Mouse (Mus musculus) kidney, adult 2 months (tissue): ENCODE measurements at regions not wholly inside any gene's neighbourhood (a gene's known extent, or its start where the extent isn't known, plus 50 kb on each side); places are given as distances from the start of the nearest gene placed in this dataset.

Experiments
- CTCF ChIP-seq: fragments of 200-500 bp; conservative IDR thresholded peaks from 2 replicates; pipeline ENCODE4 v1.5.1; 2011; ENCODE audit warnings: low read depth, mild to moderate bottlenecking, control low read depth, low read length, moderate library complexity, mixed read lengths; ENCODE audit not compliant: insufficient read depth, insufficient read length
- POLR2A ChIP-seq: fragments of 200-500 bp; IDR thresholded peaks from one replicate; pipeline ENCODE4 v1.6.1; 2011; ENCODE audit warnings: low read depth, low read length, control low read depth

GRCm38 (mm10) chr14:66558393-66558792 lies 549.4 kb upstream of the Gulo start:
- TF ChIP-seq POLR2A (no peak), CTCF (no peak)
